Mouse (Mus musculus) cerebellum, adult 9-11 months (tissue): Measurements from ENCODE around the gene Acvr1b.

Experiments
- DNase-seq: peaks from one replicate; pipeline ENCODE4 v3.0.0; 2022

Acvr1b gene

DNA sequence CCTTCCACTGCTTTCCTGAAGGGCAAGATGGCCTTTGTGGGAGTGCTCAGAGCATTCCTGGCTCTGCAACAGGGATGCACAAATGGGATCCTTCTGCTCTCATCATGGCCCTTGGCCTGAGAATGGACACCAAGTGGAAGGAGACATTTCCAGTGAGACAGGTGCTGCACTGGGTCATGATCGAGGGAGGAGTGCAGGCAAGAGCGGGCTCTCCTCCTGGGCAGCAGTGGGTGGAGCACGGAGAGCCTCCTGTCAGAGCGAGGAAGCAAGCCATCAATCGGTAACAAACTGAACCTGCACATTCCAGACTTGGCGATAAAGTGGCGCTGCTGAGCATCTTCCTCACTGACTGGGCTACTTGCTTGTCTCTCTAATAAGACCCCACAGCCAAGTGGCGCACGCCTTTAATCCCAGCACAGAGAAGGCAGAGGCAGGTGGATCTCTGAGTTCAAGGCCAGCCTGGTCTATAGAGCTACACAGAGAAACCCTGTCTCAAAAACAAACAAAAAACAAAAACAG is 27.0 kb downstream of the Acvr1b start:
- DNase-seq: no peak

- DNase-seq: peak; percentile 81
These were observed 27.5 kb downstream of the Acvr1b start for GRCm38 (mm10) chr15:101201414-101201813.

GRCm38 (mm10) chr15:101203673-101204072 is 29.8 kb downstream of the Acvr1b start:
- no peak for DNase-seq

- DNase-seq: no peak
These were observed 30.9 kb downstream of the Acvr1b start for GRCm38 (mm10) chr15:101204781-101205180.

DNA sequence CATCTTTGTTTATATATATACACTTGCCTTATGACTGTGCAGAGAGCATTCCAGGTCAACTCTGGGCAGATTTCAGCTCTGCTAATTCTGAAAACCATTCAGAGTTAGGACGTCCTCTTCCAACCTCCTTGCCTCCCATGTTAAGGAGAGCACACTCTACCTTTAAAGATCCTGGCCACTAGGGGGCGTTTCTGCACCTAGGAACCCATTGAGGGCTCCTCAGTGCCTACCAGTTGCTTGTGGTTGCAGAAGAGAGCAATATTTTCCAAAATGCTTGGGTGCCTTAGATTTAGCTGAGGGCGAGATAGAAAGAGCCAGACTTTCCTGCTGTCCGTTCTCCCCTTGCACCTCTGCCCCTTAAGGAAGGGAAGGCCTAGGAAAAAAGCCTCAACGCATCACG is 36.4 kb downstream of the Acvr1b start:
- DNase-seq: no peak

- no peak for DNase-seq
These were observed 37.2 kb downstream of the Acvr1b start for GRCm38 (mm10) chr15:101210998-101211613.

- DNase-seq: no peak
These were observed 38.6 kb downstream of the Acvr1b start for GRCm38 (mm10) chr15:101212435-101212834.

DNA sequence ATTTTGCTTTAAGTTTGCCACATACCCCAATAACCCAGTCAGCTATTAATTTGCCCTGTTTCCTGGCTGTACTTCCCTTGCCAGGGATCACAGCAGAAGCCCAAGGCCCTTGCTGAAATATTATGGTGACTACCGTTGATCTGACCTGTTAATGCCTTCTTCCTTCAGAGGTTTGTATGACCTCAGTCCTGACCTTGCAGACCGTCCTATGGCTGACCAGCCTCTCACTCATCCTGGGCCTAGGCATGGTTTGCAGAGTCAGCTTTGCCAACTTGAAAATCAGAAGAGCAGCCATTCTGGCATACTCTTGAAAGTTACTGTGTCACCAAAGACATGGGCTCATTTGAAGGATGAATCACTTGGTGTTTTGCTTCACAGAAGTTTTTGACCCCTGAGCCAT is 41.3 kb downstream of the Acvr1b start:
- DNase-seq: no peak

- DNase-seq: no peak
These were observed 42.2 kb downstream of the Acvr1b start for GRCm38 (mm10) chr15:101216036-101216435.

- no peak for DNase-seq
These were observed 47.0 kb downstream of the Acvr1b start for GRCm38 (mm10) chr15:101220905-101221297.

- DNase-seq: peak; percentile 86
These were observed 47.6 kb downstream of the Acvr1b start for GRCm38 (mm10) chr15:101221298-101222104.

DNA sequence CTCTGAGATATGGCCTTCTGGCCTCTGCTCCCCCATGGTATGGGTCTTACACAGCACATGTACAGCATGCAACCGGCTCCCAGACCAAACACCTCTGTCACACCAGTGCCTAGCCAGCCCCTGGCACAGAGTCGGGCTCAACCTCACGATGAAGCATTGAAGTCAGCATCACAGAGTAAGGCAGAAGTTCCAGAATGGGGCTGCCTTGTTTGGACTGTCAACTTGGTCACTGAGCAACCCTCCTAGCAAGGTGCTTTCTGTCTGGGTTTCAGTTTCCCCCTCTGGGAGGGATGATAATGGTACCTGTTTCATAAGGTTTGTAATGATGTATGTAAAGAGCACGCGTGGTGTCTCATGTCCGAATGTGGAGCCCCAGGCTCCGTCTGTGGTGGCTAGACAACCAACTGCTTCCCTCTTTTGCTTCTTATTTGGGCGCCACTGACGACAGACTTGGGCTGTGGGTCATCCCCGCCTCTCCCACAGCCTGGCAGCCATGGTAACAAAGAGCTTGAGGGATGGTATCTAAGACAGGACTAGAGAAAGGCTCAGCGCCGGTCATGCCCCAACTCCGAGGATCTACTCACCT is 49.1 kb downstream of the Acvr1b start:
- DNase-seq: peak; percentile 40

GRCm38 (mm10) chr15:101223596-101223995 is 49.7 kb downstream of the Acvr1b start:
- DNase-seq: peak; percentile 31

DNA sequence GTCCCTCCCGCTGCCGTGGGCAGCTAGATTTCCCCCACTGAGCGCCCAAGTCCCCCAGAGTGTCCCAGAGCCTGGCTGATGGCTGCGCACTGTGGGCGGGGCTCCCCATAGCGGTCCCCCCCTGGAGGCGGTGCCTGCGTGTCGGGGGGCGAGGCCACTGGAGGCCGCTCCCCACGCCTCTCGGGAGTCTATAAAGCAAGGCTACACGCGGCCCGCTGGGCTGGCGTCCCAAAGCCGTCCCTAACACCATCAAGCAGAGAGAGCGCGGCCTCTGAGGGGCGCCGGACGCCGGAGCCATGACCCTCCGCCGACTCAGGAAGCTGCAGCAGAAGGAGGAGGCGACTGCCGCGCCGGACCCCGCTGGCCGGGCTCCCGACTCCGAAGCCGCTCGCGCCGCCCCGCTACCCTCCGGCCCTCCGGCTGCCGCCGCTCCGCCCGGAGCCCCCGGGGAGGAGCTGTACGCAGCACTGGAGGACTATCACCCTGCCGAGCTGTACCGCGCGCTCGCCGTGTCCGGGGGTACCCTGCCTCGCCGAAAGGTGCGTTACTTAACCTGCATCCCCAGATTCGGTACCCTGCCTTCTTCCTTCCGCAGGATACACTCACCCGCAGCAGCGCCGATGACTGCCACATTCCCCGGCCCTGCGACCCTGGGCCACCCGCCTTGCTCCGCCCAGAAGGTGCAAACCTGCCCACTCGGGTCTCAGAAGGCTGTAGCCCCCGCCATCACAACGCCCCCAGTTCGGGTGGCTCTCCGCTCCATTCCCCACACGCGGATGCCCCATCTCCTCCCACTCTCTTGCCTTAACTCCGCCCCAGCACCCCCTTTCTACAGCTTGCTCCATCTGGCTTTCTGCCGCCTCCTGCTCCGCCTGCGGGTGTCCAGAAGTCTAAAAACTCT is 50.4 kb downstream of the Acvr1b start, which contains the start of gene Grasp:
Gene Grasp, plus strand, starts transcription at position 183 of the 901 bp plus-strand sequence.
- DNase-seq: peak; percentile 86

DNA sequence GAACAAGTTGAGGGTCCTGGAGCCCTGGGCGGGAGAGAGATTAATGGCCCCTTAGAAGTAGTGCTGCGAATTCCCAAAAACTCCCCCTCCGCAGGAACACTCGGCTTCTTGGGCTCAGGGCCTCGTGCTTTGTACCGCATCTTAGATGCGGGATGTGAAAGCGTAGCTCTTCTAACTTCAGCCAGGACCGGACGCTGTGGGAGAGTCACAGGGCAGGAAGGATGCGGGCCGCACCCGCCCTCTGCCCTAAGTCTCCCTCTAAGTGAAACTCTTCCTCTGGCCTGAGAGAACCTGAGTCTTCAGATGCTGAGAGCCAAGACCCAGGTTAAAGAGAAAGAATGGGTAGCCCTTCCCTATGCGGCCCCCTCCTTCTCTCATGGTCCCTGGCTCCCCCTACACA is 51.1 kb downstream of the Acvr1b start:
- no peak for DNase-seq

DNA sequence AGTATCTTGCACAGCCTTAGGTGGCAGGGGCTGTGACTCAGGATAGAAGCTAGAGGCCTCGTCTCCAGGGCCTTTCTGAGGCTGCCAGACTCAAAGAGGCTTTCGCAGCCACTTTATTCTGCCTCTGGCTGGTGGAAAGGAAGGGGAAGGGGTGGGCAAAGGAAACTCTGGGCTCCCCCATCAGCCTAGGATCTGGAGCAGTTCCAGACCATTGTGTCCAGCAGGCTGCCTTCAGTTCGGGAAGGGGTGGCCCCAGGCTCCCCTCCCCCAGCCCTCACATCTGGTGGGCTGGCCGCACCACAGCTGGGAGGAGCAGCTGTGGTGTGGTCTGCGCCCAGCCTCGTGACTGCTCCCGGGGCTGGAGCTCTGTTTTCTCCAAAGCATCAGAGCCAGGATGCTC is 54.1 kb downstream of the Acvr1b start:
- no peak for DNase-seq

DNA sequence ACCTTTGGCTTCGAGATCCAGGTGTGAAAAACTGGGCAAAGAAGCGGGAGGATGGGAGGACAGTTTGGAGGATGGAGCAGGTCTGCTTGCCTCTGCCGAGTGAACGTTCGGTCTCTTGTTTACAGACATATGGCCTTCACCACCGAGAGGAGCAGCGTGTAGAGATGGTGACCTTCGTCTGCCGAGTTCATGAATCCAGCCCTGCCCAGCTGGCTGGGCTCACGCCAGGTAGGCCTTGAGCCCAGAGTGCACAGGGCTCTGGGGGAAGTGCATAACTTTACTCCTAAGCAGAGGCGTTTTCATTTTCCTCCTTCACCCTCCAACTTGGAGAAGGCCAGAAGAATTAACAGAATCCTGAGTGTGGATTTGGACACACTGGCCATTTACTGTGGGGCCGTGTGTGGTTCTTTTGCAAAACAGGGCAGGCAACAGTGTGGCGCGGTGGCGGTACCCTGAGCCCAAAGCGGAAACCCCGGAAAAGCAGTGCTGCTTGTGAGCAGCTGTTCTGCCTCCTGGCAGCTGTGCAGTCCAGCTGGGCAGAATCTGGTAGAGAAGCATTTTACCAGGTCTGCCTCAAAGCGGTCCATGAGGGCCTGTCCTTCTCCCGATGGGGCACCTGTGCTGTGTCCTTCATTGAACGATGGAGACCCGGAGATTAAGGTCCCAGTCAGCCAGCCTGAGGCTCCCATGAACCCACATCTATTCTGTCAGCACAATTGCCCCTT is 55.2 kb downstream of the Acvr1b start:
- no peak for DNase-seq

DNA sequence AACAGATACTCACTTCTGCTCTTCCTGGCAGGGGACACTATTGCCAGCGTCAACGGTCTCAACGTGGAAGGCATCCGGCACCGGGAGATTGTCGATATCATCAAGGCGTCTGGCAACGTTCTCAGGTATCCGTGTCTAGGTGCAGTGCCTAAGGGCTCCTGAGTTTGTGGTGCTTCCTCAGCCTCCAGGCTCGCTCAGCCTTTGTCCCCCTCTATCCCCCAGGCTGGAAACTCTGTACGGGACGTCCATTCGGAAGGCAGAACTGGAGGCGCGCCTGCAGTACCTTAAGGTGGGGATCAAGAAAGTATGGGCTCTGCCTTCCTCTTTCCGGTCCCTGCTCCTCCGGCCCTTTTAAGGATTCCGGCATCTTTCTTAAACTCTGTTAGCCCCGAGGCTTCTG is 56.6 kb downstream of the Acvr1b start:
- no peak for DNase-seq

DNA sequence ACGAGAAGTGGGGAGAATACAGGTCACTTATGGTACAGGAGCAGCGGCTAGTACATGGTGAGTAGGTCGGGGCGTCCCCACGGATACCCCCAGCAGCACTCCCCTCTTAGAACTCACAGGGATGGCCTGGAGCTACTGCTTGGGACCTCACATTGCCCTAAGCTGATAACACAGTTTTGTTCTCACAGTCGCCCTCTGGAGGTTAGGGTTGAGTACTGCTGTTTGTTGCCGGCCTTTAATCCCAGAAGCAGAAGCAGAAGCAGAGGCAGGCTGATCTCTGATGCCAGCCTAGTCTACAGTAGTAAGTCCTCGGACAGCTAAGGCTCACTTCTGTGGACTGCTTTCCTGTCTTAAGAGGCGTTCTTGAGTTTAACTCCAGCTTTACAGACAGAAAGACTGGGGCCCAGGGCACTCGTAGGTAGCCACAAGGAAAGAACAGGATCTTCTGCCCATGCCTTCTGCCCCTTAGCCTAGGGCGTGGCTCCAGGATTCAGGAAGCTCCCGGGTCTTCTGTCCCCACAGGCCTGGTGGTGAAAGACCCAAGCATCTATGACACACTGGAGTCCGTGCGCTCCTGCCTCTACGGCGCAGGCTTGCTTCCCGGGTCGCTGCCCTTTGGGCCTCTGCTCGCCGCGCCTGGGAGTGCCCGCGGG is 57.3 kb downstream of the Acvr1b start:
- no peak for DNase-seq

DNA sequence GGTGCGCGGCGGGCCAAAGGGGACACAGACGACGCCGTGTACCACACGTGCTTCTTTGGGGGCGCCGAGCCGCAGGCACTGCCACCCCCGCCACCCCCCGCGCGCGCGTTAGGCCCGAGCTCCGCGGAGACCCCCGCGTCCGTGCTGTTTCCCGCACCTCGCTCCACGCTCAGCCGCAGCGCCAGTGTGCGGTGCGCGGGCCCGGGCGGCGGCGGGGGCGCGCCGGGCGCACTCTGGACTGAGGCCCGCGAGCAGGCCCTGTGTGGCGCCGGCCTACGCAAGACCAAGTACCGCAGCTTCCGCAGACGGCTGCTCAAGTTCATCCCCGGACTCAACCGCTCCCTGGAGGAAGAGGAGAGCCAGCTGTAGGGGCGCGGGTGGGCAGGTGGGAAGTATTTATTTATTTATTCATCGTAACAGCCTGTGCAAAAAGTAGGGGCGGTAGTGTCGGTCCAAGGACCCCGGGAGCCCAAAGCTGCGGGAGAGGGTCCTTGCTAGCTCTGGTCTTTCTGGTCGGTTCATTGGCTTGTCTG is 57.8 kb downstream of the Acvr1b start:
- DNase-seq: no peak

DNA sequence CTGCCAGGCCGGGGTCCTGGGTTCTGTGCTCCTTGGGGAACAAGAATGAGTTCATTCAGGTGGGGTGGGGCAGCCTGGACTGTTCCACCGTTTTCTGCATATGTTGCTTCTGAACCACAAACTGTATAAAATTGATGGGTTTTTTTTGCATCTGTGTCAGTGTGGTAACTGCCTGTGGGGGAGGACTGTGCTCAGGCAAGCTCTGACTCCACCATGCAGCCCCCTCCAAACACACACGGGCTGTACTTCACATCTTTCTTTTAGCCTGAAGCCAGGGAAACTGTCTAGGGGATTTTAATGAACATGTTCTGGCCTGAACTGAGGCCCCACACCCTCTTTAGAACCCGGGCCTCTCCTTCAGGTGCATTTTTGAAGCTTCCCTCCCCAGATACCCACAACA is 58.7 kb downstream of the Acvr1b start:
- no peak for DNase-seq
